In the genomic region with DNA sequence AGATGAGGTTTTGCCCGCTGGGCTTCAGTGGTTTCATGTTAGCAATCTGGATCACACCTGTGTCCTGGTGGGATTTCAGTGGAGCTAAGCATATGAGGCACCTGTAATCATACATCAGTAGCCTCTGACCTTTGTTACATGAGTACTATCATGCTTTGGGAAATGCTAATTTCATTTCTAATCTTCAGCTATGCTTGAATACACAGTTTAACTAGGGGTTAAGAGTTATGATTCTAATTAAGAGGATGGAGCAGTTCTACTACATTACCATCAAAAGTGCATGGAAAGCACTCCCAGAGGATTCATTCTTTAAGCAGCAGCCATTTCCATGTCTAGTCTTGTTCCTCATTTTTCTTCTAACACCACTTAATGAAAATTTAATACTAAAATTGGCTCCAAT, we compare ENCODE assay signal across 25 mouse cellular contexts.
A peak's percentile ranks its signal among the peaks of the same experiment; 100 is the strongest.
DNase-seq lines count a peak whose midpoint lies in the region; ATAC-seq and TF ChIP-seq lines count a peak whose summit lies in the region.
"Had no signal": no experiment of that assay in that cellular context is flagged by ENCODE, and none has a peak within 500 bp of the region (broad histone marks: within the 10 kb centered on the region; RNA-seq: fewer than 3 reads in every experiment).

No protein-coding gene starts in this region.

- WGBS in hindbrain, embryonic 14.5 days: 91% methylated on average over 1 of the region's 1 CpGs
- WGBS in hindbrain, embryonic 10.5 days: 83% methylated on average over 1 of the region's 1 CpGs
- WGBS in hindbrain, embryonic 16.5 days: 76% methylated on average over 1 of the region's 1 CpGs
- 84% methylated on average over 1 of the region's 1 CpGs for WGBS in hindbrain, embryonic 12.5 days
- WGBS in midbrain, postnatal 0 days: 90% methylated on average over 1 of the region's 1 CpGs
- 87% methylated on average over 1 of the region's 1 CpGs for WGBS in midbrain, embryonic 15.5 days
- 74% methylated on average over 1 of the region's 1 CpGs for WGBS in neural tube, embryonic 14.5 days

- no peak for TF ChIP-seq CTCF in midbrain, postnatal 0 days (IDR thresholded peaks at IDR 0.05)

- H3K36me3 ChIP-seq in hindbrain, embryonic 14.5 days (replicated peaks; ENCODE audit: control insufficient read depth, insufficient read depth): no peaks in the 10 kb centered on the region
- H3K36me3 ChIP-seq in hindbrain, embryonic 10.5 days: no peaks in the 10 kb centered on the region
- no peaks in the 10 kb centered on the region for H3K36me3 ChIP-seq in hindbrain, embryonic 16.5 days (ENCODE audit: control insufficient read depth, insufficient read depth, low read length)
- H3K36me3 ChIP-seq in hindbrain, embryonic 12.5 days: no peaks in the 10 kb centered on the region
- H3K36me3 ChIP-seq in midbrain, postnatal 0 days (ENCODE audit: insufficient read depth, low read length): no peaks in the 10 kb centered on the region
- H3K36me3 ChIP-seq in midbrain, embryonic 15.5 days (replicated peaks): no peaks in the 10 kb centered on the region
- H3K36me3 ChIP-seq in neural tube, embryonic 14.5 days (ENCODE audit: control insufficient read depth, insufficient read depth, low read length): no peaks in the 10 kb centered on the region
- H3K36me3 ChIP-seq: embryonic facial prominence, embryonic 10.5 days; embryonic facial prominence, embryonic 12.5 days; G1E had no signal

- no peaks in the 10 kb centered on the region for H3K27me3 ChIP-seq in hindbrain, embryonic 14.5 days (ENCODE audit: control insufficient read depth, insufficient read depth, low read length)
- H3K27me3 ChIP-seq in hindbrain, embryonic 10.5 days (ENCODE audit: insufficient read depth, poor library complexity, severe bottlenecking): no peaks in the 10 kb centered on the region
- no peaks in the 10 kb centered on the region for H3K27me3 ChIP-seq in hindbrain, embryonic 16.5 days (replicated peaks; ENCODE audit: control insufficient read depth, insufficient read depth, low read length)
- no peaks in the 10 kb centered on the region for H3K27me3 ChIP-seq in hindbrain, embryonic 12.5 days
- H3K27me3 ChIP-seq in midbrain, postnatal 0 days (ENCODE audit: insufficient read depth, low read length): no peaks in the 10 kb centered on the region
- H3K27me3 ChIP-seq in midbrain, embryonic 15.5 days (replicated peaks): no peaks in the 10 kb centered on the region
- H3K27me3 ChIP-seq in neural tube, embryonic 14.5 days (ENCODE audit: control insufficient read depth, insufficient read depth, low read length): no peaks in the 10 kb centered on the region
- H3K27me3 ChIP-seq: CH12.LX; embryonic facial prominence, embryonic 12.5 days; forebrain, embryonic 13.5 days; Patski had no signal

- H3K9ac ChIP-seq in hindbrain, embryonic 14.5 days: no peak overlapping the region
- H3K9ac ChIP-seq in hindbrain, embryonic 16.5 days (ENCODE audit: low read depth, low read length): no peak overlapping the region
- no peak overlapping the region for H3K9ac ChIP-seq in hindbrain, embryonic 12.5 days
- no peak overlapping the region for H3K9ac ChIP-seq in midbrain, postnatal 0 days (replicated peaks; ENCODE audit: low read length, poor library complexity, severe bottlenecking)
- no peak overlapping the region for H3K9ac ChIP-seq in midbrain, embryonic 15.5 days
- no peak overlapping the region for H3K9ac ChIP-seq in neural tube, embryonic 14.5 days (replicated peaks; ENCODE audit: low read depth, low read length)
- H3K9ac ChIP-seq: embryonic facial prominence, embryonic 12.5 days; forebrain, embryonic 13.5 days had no signal

- no peak for ATAC-seq in hindbrain, embryonic 14.5 days (ENCODE audit: low FRiP score)
- ATAC-seq in hindbrain, embryonic 16.5 days: peak; percentile 61; the same call in 1 of the 2 replicates
- no peak for ATAC-seq in hindbrain, embryonic 12.5 days (ENCODE audit: low FRiP score)
- no peak for ATAC-seq in midbrain, postnatal 0 days (ENCODE audit: low FRiP score)
- no peak for ATAC-seq in midbrain, embryonic 15.5 days (replicated peaks)
- ATAC-seq in neural tube, embryonic 14.5 days (ENCODE audit: low read depth): peak; percentile 85
- ATAC-seq: activated CD4-positive, CD25-positive, alpha-beta regulatory T cell, adult 4 months; CD4-positive, CD25-positive, alpha-beta regulatory T cell, adult 4 months; forebrain, embryonic 13.5 days; Patski had no signal

- no peak overlapping the region for H3K4me3 ChIP-seq in hindbrain, embryonic 14.5 days (replicated peaks; ENCODE audit: low read length)
- no peak overlapping the region for H3K4me3 ChIP-seq in hindbrain, embryonic 10.5 days
- H3K4me3 ChIP-seq in hindbrain, embryonic 16.5 days (ENCODE audit: low read length): no peak overlapping the region
- no peak overlapping the region for H3K4me3 ChIP-seq in hindbrain, embryonic 12.5 days
- H3K4me3 ChIP-seq in midbrain, postnatal 0 days (ENCODE audit: low read depth, low read length): no peak overlapping the region
- no peak overlapping the region for H3K4me3 ChIP-seq in midbrain, embryonic 15.5 days
- no peak overlapping the region for H3K4me3 ChIP-seq in neural tube, embryonic 14.5 days (ENCODE audit: low read depth, low read length)
- H3K4me3 ChIP-seq: embryonic facial prominence, embryonic 10.5 days; embryonic facial prominence, embryonic 12.5 days; forebrain, embryonic 13.5 days had no signal

- H3K9me3 ChIP-seq in hindbrain, embryonic 14.5 days (ENCODE audit: control insufficient read depth, low read length): no peaks in the 10 kb centered on the region
- H3K9me3 ChIP-seq in hindbrain, embryonic 10.5 days: no peaks in the 10 kb centered on the region
- no peaks in the 10 kb centered on the region for H3K9me3 ChIP-seq in hindbrain, embryonic 16.5 days (ENCODE audit: control insufficient read depth, low read length)
- H3K9me3 ChIP-seq in hindbrain, embryonic 12.5 days (replicated peaks): no peaks in the 10 kb centered on the region
- no peaks in the 10 kb centered on the region for H3K9me3 ChIP-seq in midbrain, postnatal 0 days (ENCODE audit: low read length)
- H3K9me3 ChIP-seq in midbrain, embryonic 15.5 days: no peaks in the 10 kb centered on the region
- H3K9me3 ChIP-seq in neural tube, embryonic 14.5 days (ENCODE audit: control insufficient read depth, low read length): no peaks in the 10 kb centered on the region
- H3K9me3 ChIP-seq: embryonic facial prominence, embryonic 10.5 days; embryonic facial prominence, embryonic 12.5 days; forebrain, embryonic 13.5 days; G1E had no signal

- no peak overlapping the region for H3K27ac ChIP-seq in hindbrain, embryonic 14.5 days
- H3K27ac ChIP-seq in hindbrain, embryonic 10.5 days: no peak overlapping the region
- no peak overlapping the region for H3K27ac ChIP-seq in hindbrain, embryonic 16.5 days (ENCODE audit: low read depth, low read length)
- no peak overlapping the region for H3K27ac ChIP-seq in hindbrain, embryonic 12.5 days
- no peak overlapping the region for H3K27ac ChIP-seq in midbrain, postnatal 0 days (ENCODE audit: low read depth, low read length)
- no peak overlapping the region for H3K27ac ChIP-seq in midbrain, embryonic 15.5 days
- no peak overlapping the region for H3K27ac ChIP-seq in neural tube, embryonic 14.5 days (ENCODE audit: low read depth, low read length)
- H3K27ac ChIP-seq: embryonic facial prominence, embryonic 10.5 days; embryonic facial prominence, embryonic 12.5 days; forebrain, embryonic 13.5 days had no signal

- peak; percentile 27 for DNase-seq in hindbrain, embryonic 14.5 days (ENCODE audit: low spot score)
- DNase-seq in hindbrain, embryonic 10.5 days (ENCODE audit: low spot score): no peak
- DNase-seq in midbrain, postnatal 0 days (ENCODE audit: low spot score): peak; percentile 30
- DNase-seq in testis, postnatal 10 days (ENCODE audit: low spot score): no peak
- DNase-seq: adrenal gland, adult 8-10 months; adrenal gland, postnatal 14 days; adrenal gland, postnatal 36 days; B cell, adult 2 months; cerebellum, adult 11-12 months; cerebellum, adult 2 months; cerebellum, adult 9-10 months; cerebellum, postnatal 10 days; cerebellum, postnatal 25 days had no signal

- no peaks in the 10 kb centered on the region for H3K4me1 ChIP-seq in hindbrain, embryonic 14.5 days (replicated peaks; ENCODE audit: control insufficient read depth, insufficient read depth, low read length)
- H3K4me1 ChIP-seq in hindbrain, embryonic 10.5 days (replicated peaks): no peaks in the 10 kb centered on the region
- no peaks in the 10 kb centered on the region for H3K4me1 ChIP-seq in hindbrain, embryonic 16.5 days (ENCODE audit: control insufficient read depth, insufficient read depth, low read depth, low read length)
- no peaks in the 10 kb centered on the region for H3K4me1 ChIP-seq in hindbrain, embryonic 12.5 days
- no peaks in the 10 kb centered on the region for H3K4me1 ChIP-seq in midbrain, postnatal 0 days (ENCODE audit: insufficient read depth, low read length)
- H3K4me1 ChIP-seq in midbrain, embryonic 15.5 days: no peaks in the 10 kb centered on the region
- H3K4me1 ChIP-seq in neural tube, embryonic 14.5 days (ENCODE audit: control insufficient read depth, insufficient read depth, low read length): no peaks in the 10 kb centered on the region
- H3K4me1 ChIP-seq: embryonic facial prominence, embryonic 10.5 days; embryonic facial prominence, embryonic 12.5 days; forebrain, embryonic 13.5 days had no signal

- no peak overlapping the region for H3K4me2 ChIP-seq in hindbrain, embryonic 14.5 days (replicated peaks)
- no peak overlapping the region for H3K4me2 ChIP-seq in hindbrain, embryonic 16.5 days (ENCODE audit: low read length)
- H3K4me2 ChIP-seq in hindbrain, embryonic 12.5 days (replicated peaks): no peak overlapping the region
- no peak overlapping the region for H3K4me2 ChIP-seq in midbrain, postnatal 0 days (ENCODE audit: low read depth, low read length, poor library complexity, severe bottlenecking)
- H3K4me2 ChIP-seq in midbrain, embryonic 15.5 days: no peak overlapping the region
- H3K4me2 ChIP-seq in neural tube, embryonic 14.5 days (ENCODE audit: low read depth, low read length): no peak overlapping the region
- H3K4me2 ChIP-seq: embryonic facial prominence, embryonic 12.5 days; forebrain, embryonic 13.5 days had no signal

Comparison
In these comparisons a context has a peak if more than half of its experiments do, and no peak if none do; other contexts are left out.
1. ATAC-seq: peak in hindbrain, embryonic 16.5 days (single experiment) and neural tube, embryonic 14.5 days (single experiment); none in hindbrain, embryonic 14.5 days (single experiment), hindbrain, embryonic 12.5 days (single experiment), midbrain, postnatal 0 days (single experiment) and midbrain, embryonic 15.5 days (single experiment).
2. DNase-seq: peak in hindbrain, embryonic 14.5 days (single experiment) and midbrain, postnatal 0 days (single experiment); none in hindbrain, embryonic 10.5 days (single experiment) and testis, postnatal 10 days (single experiment).